Mouse (Mus musculus): ENCODE measurements at regions not wholly inside any gene's neighbourhood (a gene's known extent, or its start where the extent isn't known, plus 50 kb on each side); places are given as distances from the start of the nearest gene placed in this dataset.

- Histone ChIP-seq H3K36me3 (ENCODE audit: control insufficient read depth in 1 of 2, insufficient read depth in 2 of 2, low read length in 2 of 2) (peaks cover 0 to 2% of the 10 kb centered on the region in 2 experiments; a peak in 2 of 4 replicates), H3K9ac (ENCODE audit: control insufficient read depth, low read depth, low read length, poor library complexity, severe bottlenecking) (no peak overlapping the region), H3K27me3 (ENCODE audit: control insufficient read depth in 1 of 2, insufficient read depth in 2 of 2, low read length in 2 of 2) (no peaks in the 10 kb centered on the region), H3K27ac (ENCODE audit: control insufficient read depth, low read depth, low read length) (no peak overlapping the region), H3K79me2 (ENCODE audit: control insufficient read depth, insufficient read depth, low read length, poor library complexity) (no peaks in the 10 kb centered on the region), H3K4me1 (ENCODE audit: control insufficient read depth in 1 of 2, insufficient read depth in 2 of 2, low read length in 2 of 2) (peaks cover 2 to 9% of the 10 kb centered on the region in 2 experiments), H3K9me3 (replicated peaks; ENCODE audit: insufficient read depth, low read length) (no peaks in the 10 kb centered on the region), H3K4me3 (ENCODE audit: control insufficient read depth in 1 of 2, insufficient read depth in 1 of 2, low read depth in 2 of 2, low read length in 2 of 2) (no peak overlapping the region)
- TF ChIP-seq MAX (IDR thresholded peaks at IDR 0.05; ENCODE audit: low read length) (no peak), SMC3 (IDR thresholded peaks at IDR 0.05; ENCODE audit: low read depth, low read length) (no peak), BHLHE40 (IDR thresholded peaks at IDR 0.05; ENCODE audit: borderline replicate concordance, low read depth, low read length) (no peak), ZMIZ1 (IDR thresholded peaks at IDR 0.05; ENCODE audit: low read depth, low read length) (no peak), MYC (IDR thresholded peaks at IDR 0.05; ENCODE audit: low read depth, low read length) (no peak), MAZ (IDR thresholded peaks at IDR 0.05; ENCODE audit: low read depth, low read length) (no peak), TBP (IDR thresholded peaks at IDR 0.05; ENCODE audit: low read depth, low read length) (no peak), RCOR1 (IDR thresholded peaks at IDR 0.05; ENCODE audit: low read depth, low read length) (no peak), POLR2A (IDR thresholded peaks at IDR 0.05; ENCODE audit: control insufficient read depth in 1 of 2, insufficient read depth in 1 of 2, low read depth in 1 of 2, low read length in 2 of 2, poor library complexity in 1 of 2) (no peak), KAT2A (conservative IDR thresholded peaks at IDR 0.05; ENCODE audit: low read depth, low read length) (no peak), GABPA (IDR thresholded peaks at IDR 0.05; ENCODE audit: low read depth, low read length) (no peak), MXI1 (IDR thresholded peaks at IDR 0.05; ENCODE audit: low read depth, low read length) (no peak), JUND (IDR thresholded peaks at IDR 0.05; ENCODE audit: low read depth, low read length) (no peak), CHD1 (IDR thresholded peaks at IDR 0.05; ENCODE audit: low read depth, low read length) (no peak), CHD2 (IDR thresholded peaks at IDR 0.05; ENCODE audit: low read length) (no peak), POLR2AphosphoS5 (IDR thresholded peaks at IDR 0.05; ENCODE audit: borderline replicate concordance, low read depth, low read length) (no peak), ZC3H11A (IDR thresholded peaks at IDR 0.05; ENCODE audit: low read depth, low read length) (no peak), SIN3A (IDR thresholded peaks at IDR 0.05; ENCODE audit: low read length) (no peak), ELF1 (IDR thresholded peaks at IDR 0.05; ENCODE audit: low read depth, low read length) (no peak), ZKSCAN1 (IDR thresholded peaks at IDR 0.05; ENCODE audit: low read depth, low read length) (no peak)
- DNase-seq (ENCODE audit: low read depth, low spot score) = no peak
These were observed 72.8 kb upstream of the Med14 start for GRCm38 (mm10) chrX:12834681-12835080.

- 0 out of 4 replicates have a peak, but pooled peaks of 1 of the 2 experiments have one; percentile 16 for TF ChIP-seq EP300 (IDR thresholded peaks at IDR 0.05; ENCODE audit: low read depth in 1 of 2, low read length in 2 of 2)
- no peak for TF ChIP-seq TAL1 (IDR thresholded peaks at IDR 0.05; ENCODE audit: low read length)
- no peak for TF ChIP-seq ZNF384 (IDR thresholded peaks at IDR 0.05; ENCODE audit: low read depth, low read length)
- TF ChIP-seq HCFC1 (IDR thresholded peaks at IDR 0.05; ENCODE audit: low read depth, low read length) = 0 out of 2 replicates have a peak, but pooled peaks have one; percentile 25
- Histone ChIP-seq H3K9ac (ENCODE audit: control insufficient read depth, low read depth, low read length, poor library complexity, severe bottlenecking) (no peak overlapping the region), H3K27ac (ENCODE audit: control insufficient read depth, low read depth, low read length) (peak overlapping the region; percentile 42; the same call in 1 of the 2 replicates), H3K4me3 (ENCODE audit: control insufficient read depth in 1 of 2, insufficient read depth in 1 of 2, low read depth in 2 of 2, low read length in 2 of 2) (no peak overlapping the region), H3K36me3 (ENCODE audit: control insufficient read depth in 1 of 2, insufficient read depth in 2 of 2, low read length in 2 of 2) (peaks cover 0 to 14% of the 10 kb centered on the region in 2 experiments; a peak in 2 of 4 replicates), H3K9me3 (replicated peaks; ENCODE audit: insufficient read depth, low read length) (no peaks in the 10 kb centered on the region), H3K79me2 (ENCODE audit: control insufficient read depth, insufficient read depth, low read length, poor library complexity) (no peaks in the 10 kb centered on the region), H3K4me1 (ENCODE audit: control insufficient read depth in 1 of 2, insufficient read depth in 2 of 2, low read length in 2 of 2) (peaks cover 4 to 20% of the 10 kb centered on the region in 2 experiments), H3K27me3 (ENCODE audit: control insufficient read depth in 1 of 2, insufficient read depth in 2 of 2, low read length in 2 of 2) (no peaks in the 10 kb centered on the region)
- peak; percentile 54 for DNase-seq (ENCODE audit: low read depth, low spot score)
These were observed 70.8 kb upstream of the Med14 start for GRCm38 (mm10) chrX:12832709-12833108.

Measured in MEL (cell line).